Mouse (Mus musculus): ENCODE results near the gene Igsf3. TPM values are rescaled to one million over a fixed set of nuclear protein-coding genes. Genes with fewer than 3 reads are reported as not detected.
A peak's percentile ranks its signal among the peaks of the same experiment; 100 is the strongest.

The Igsf3 gene
- polyA plus RNA-seq, 1 experiment from 2014 or later: 19.8 TPM

DNA sequence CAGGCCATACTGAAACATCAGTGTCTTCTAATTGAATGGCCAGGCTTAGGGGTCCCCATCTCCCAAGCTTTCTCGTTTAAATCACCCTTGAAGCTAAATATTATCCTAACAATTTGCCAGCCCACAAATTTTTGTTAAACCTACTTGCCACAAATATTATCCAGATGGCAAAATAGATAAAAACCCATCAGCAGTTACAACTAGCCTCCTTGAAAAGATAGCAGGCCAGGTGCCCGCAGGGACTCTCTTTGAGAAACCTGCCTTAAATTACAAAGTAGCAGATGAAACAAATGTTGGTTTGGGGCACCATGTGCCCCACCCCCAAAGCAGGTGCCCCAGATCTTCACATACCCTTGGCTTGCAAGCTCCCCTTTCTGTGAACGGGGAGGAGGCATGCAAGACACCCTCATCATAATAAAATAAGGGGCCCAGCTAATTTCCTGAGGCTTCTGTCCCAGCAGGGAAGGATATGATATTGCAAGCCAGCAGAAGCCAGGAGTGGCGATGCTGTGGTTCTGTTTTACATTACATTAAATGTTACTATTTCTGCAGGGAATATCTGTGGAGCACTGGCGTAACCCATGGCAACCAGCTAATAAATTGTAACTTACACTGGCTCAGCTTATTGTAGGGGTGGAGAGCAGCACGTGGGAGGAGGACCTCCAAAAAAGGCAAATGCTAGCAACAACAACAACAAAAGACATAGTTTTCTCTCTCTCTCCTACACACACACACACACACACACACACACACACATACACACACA lies 27.2 kb upstream of the Igsf3 start:
- no peak for ATAC-seq (ENCODE audit: low FRiP score)
- H3K27ac ChIP-seq (ENCODE audit: low read depth, low read length): no peak overlapping the region

DNA sequence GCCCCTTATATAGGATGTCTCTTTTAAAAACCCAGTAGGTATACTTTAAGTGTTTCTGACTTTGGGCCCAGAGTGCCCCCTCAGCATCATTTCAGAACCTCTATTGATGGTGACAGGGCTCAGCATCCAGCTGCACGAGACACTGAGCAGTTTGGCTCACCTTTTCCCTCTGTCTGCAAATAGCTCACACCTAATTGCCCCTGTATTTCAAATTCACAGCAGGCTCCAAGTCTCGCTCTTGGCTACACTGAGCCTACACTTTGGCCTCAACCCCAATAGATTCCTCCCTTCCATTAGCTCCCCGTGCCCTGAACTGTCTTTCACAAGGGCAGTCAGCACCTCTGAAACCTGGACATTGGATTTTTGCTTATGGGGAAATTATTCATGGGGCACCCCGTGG lies 26.5 kb upstream of the Igsf3 start:
- 75% methylated on average over 4 of the region's 4 CpGs for WGBS
- no peaks in the 10 kb centered on the region for H3K27me3 ChIP-seq (ENCODE audit: control insufficient read depth, insufficient read depth, low read length)
- no peaks in the 10 kb centered on the region for H3K4me1 ChIP-seq (ENCODE audit: control insufficient read depth, insufficient read depth, low read length)
- no peak overlapping the region for H3K27ac ChIP-seq (ENCODE audit: low read depth, low read length)
- no peaks in the 10 kb centered on the region for H3K36me3 ChIP-seq (ENCODE audit: control insufficient read depth, insufficient read depth, low read length)
- no peak overlapping the region for H3K4me3 ChIP-seq (ENCODE audit: low read depth, low read length)
- no peaks in the 10 kb centered on the region; the same call in 1 of the 2 replicates for H3K9me3 ChIP-seq (ENCODE audit: control insufficient read depth, low read length)
- no peak overlapping the region for H3K4me2 ChIP-seq
- ATAC-seq (ENCODE audit: low FRiP score) (no peak), DNase-seq (ENCODE audit: low spot score, missing footprints) (peak; percentile 70)
- H3K9ac ChIP-seq (ENCODE audit: low read length): no peak overlapping the region

More for the DNA sequence above, 27.2 kb upstream of the Igsf3 start:
- Histone ChIP-seq H3K27me3 (ENCODE audit: control insufficient read depth, insufficient read depth, low read length) (no peaks in the 10 kb centered on the region), H3K4me3 (ENCODE audit: low read depth, low read length) (no peak overlapping the region), H3K4me1 (ENCODE audit: control insufficient read depth, insufficient read depth, low read length) (no peaks in the 10 kb centered on the region), H3K9me3 (ENCODE audit: control insufficient read depth, low read length) (no peaks in the 10 kb centered on the region; the same call in 1 of the 2 replicates), H3K9ac (ENCODE audit: low read length) (no peak overlapping the region), H3K4me2 (no peak overlapping the region), H3K36me3 (ENCODE audit: control insufficient read depth, insufficient read depth, low read length) (no peaks in the 10 kb centered on the region)
- peak; percentile 72 for DNase-seq (ENCODE audit: low spot score, missing footprints)
- WGBS: 52% methylated on average over 6 of the region's 6 CpGs

DNA sequence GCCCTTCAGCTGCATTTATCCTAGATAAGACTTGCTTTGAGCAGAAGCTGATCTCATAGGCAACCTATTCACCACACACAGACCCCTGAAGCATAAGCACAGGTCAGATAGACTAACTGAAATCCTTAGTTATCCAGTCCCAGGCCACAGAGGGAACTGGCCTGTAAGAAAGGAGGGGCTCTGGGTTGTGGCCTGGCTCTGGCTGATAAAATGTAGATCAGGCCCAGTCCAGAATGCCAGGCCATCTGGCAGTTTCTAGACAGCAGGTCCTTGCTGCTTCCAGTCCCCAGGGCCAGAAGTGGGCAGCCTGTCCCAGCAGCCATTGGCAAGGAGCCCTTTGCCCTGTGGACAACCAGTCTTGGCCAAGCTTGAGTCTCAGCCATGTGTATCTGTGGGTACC lies 22.4 kb upstream of the Igsf3 start:
- peak; percentile 68 for DNase-seq (ENCODE audit: low spot score, missing footprints)

DNA sequence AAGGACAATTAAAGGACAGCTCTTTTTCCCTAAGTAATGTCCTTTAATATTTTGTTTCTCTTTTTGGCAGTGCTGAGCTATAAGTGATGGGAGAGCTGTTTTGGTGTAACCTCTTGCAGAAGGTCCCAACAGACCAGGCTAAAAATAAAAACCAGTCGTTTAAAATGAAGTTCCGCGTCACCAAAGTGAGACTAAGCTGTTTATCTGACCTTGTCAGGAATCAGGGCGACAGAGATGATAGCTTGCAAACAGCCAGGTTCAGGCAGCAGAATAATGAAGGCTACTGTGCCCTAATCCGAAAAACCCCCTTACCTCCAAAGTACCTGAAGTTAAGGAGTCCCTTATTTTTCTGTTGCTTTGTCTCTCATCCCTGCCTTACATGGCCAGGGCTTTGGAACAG lies 21.2 kb upstream of the Igsf3 start:
- Histone ChIP-seq H3K9ac (ENCODE audit: low read length) (no peak overlapping the region), H3K9me3 (ENCODE audit: control insufficient read depth, low read length) (no peaks in the 10 kb centered on the region; the same call in 1 of the 2 replicates), H3K27me3 (ENCODE audit: control insufficient read depth, insufficient read depth, low read length) (no peaks in the 10 kb centered on the region), H3K4me3 (ENCODE audit: low read depth, low read length) (no peak overlapping the region), H3K27ac (ENCODE audit: low read depth, low read length) (no peak overlapping the region), H3K4me1 (ENCODE audit: control insufficient read depth, insufficient read depth, low read length) (no peaks in the 10 kb centered on the region), H3K36me3 (ENCODE audit: control insufficient read depth, insufficient read depth, low read length) (no peaks in the 10 kb centered on the region), H3K4me2 (no peak overlapping the region)
- no peak for ATAC-seq (ENCODE audit: low FRiP score)
- 50% methylated on average over 5 of the region's 5 CpGs for WGBS
- DNase-seq (ENCODE audit: low spot score, missing footprints): peak; percentile 84

More for the DNA sequence above, 22.4 kb upstream of the Igsf3 start:
- no peaks in the 10 kb centered on the region for H3K4me1 ChIP-seq (ENCODE audit: control insufficient read depth, insufficient read depth, low read length)
- H3K4me2 ChIP-seq: no peak overlapping the region
- no peaks in the 10 kb centered on the region; the same call in 1 of the 2 replicates for H3K9me3 ChIP-seq (ENCODE audit: control insufficient read depth, low read length)
- no peak overlapping the region for H3K9ac ChIP-seq (ENCODE audit: low read length)
- H3K27ac ChIP-seq (ENCODE audit: low read depth, low read length): no peak overlapping the region
- H3K36me3 ChIP-seq (ENCODE audit: control insufficient read depth, insufficient read depth, low read length): no peaks in the 10 kb centered on the region
- no peaks in the 10 kb centered on the region for H3K27me3 ChIP-seq (ENCODE audit: control insufficient read depth, insufficient read depth, low read length)
- ATAC-seq (ENCODE audit: low FRiP score): no peak
- no peak overlapping the region for H3K4me3 ChIP-seq (ENCODE audit: low read depth, low read length)

DNA sequence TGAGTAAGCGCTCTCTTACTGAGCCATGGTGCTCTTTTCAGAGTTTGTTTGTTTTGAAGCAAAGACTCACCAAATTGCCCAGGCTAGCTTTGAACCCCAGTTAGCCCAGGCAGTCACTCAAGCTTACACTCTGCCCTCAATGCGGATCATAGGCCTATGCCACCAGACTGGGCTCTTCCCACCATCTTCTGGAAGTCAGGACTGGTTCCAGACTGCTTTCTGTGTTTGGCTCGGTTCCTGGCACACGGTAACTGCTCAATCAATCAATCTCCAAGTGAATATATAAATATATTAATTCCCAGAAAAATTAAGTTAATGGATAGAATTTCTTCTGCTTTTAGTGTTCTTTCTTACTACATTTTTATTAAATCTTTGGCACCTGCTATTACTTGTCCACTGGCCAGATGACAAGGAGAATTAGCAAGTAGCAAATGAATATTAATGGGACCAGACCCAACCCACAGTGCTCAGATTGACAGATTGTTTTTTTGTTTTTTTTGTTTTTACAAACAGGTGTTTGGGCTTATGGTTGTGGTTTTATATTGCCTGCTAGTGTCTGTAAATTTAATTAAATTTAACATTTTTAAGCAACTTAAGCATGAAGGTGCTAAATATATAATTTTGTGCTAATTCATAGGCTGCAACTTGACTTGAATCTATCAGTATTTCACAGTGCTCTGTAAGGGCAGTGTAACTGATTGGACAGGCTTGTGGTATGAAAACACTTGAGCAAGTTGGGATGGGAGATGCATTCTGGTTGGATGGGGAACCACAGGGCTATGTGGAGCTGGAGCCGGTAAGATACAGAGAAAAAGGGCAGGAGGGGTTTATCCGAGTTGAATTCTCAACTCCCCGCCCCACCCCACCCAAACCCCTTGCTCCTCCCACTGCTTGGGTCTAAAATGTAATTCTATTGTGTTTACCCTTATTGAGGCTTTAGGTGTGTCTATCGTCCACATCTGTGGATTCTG lies 20.0 kb upstream of the Igsf3 start:
- H3K9me3 ChIP-seq (ENCODE audit: control insufficient read depth, low read length): no peaks in the 10 kb centered on the region; the same call in 1 of the 2 replicates
- 82% methylated on average over 8 of the region's 8 CpGs for WGBS
- H3K9ac ChIP-seq (ENCODE audit: low read length): no peak overlapping the region
- H3K36me3 ChIP-seq (ENCODE audit: control insufficient read depth, insufficient read depth, low read length): no peaks in the 10 kb centered on the region
- no peak overlapping the region for H3K27ac ChIP-seq (ENCODE audit: low read depth, low read length)
- H3K4me3 ChIP-seq (ENCODE audit: low read depth, low read length): no peak overlapping the region
- no peak overlapping the region for H3K4me2 ChIP-seq
- no peaks in the 10 kb centered on the region for H3K27me3 ChIP-seq (ENCODE audit: control insufficient read depth, insufficient read depth, low read length)
- ATAC-seq (ENCODE audit: low FRiP score): no peak
- H3K4me1 ChIP-seq (ENCODE audit: control insufficient read depth, insufficient read depth, low read length): no peaks in the 10 kb centered on the region
- no peak for DNase-seq (ENCODE audit: low spot score, missing footprints)

DNA sequence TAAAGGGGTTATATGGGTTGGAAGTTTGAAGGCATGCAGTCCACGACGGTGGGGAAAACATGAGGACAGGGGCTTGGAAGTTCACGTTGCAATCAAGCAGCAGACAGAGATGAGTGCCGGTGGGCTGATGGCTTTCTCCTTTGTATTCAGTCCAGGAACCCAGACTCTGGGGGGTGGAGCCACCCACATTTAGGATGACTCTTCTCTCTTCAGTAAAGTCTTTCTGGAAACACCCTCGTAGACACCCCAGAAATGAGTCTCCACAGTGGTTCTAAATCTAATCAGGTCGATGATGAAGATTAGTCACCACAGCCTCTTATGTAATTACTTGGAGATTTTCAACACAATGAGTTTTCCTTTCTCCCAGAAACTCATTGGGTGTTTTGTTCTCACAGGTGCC lies 16.1 kb upstream of the Igsf3 start:
- Histone ChIP-seq H3K4me3 (ENCODE audit: low read depth, low read length) (no peak overlapping the region), H3K27me3 (ENCODE audit: control insufficient read depth, insufficient read depth, low read length) (no peaks in the 10 kb centered on the region), H3K36me3 (ENCODE audit: control insufficient read depth, insufficient read depth, low read length) (no peaks in the 10 kb centered on the region), H3K4me1 (ENCODE audit: control insufficient read depth, insufficient read depth, low read length) (peaks cover 16% of the 10 kb centered on the region), H3K27ac (ENCODE audit: low read depth, low read length) (no peak overlapping the region), H3K9ac (ENCODE audit: low read length) (no peak overlapping the region), H3K4me2 (no peak overlapping the region), H3K9me3 (ENCODE audit: control insufficient read depth, low read length) (no peaks in the 10 kb centered on the region)
- 91% methylated on average over 6 of the region's 6 CpGs for WGBS
- no peak for DNase-seq (ENCODE audit: low spot score, missing footprints)
- ATAC-seq (ENCODE audit: low FRiP score): no peak

DNA sequence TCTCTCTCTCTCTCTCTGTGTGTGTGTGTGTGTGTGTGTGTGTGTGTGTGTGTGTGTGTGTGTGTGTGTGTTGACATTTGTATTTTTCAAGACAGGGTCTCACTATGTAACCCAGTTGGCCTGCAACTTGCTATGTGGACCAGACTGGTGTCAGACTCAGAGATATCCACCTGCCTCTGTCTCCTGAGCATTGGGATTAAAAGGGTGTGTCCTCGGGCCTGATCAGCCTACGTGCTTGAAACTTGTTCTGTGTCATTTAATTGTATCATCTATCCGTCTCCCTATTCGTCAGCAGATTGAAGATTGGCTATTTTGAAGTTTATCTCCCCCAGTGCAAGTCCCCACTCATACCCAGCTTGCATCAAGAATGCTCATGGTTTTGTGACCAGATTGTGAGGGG lies 14.5 kb upstream of the Igsf3 start:
- 87% methylated on average over 4 of the region's 4 CpGs for WGBS
- no peak overlapping the region for H3K27ac ChIP-seq (ENCODE audit: low read depth, low read length)

DNA sequence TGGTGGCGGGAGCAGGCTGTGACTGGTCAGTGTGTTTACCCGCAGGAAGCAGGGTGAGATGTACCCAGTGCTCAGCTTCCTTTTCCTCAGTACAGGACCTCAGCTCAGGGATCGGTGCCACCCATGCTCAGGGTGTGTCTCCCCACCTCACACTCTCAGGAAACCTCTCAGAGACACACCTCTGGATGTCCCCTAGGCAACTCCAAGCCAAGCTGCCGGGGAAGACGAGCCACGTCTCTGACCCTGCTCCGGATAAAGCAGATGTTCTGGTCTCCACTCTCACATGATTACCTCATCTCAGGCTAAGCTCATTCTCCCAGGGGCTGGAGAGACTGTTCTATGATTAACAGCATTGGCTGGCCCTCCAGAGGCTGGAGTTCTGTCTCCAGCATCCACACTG lies 13.3 kb upstream of the Igsf3 start:
- H3K4me1 ChIP-seq (ENCODE audit: control insufficient read depth, insufficient read depth, low read length): peaks cover 16% of the 10 kb centered on the region
- no peak overlapping the region for H3K9ac ChIP-seq (ENCODE audit: low read length)
- no peak overlapping the region for H3K4me2 ChIP-seq
- no peaks in the 10 kb centered on the region for H3K9me3 ChIP-seq (ENCODE audit: control insufficient read depth, low read length)
- H3K36me3 ChIP-seq (ENCODE audit: control insufficient read depth, insufficient read depth, low read length): no peaks in the 10 kb centered on the region
- ATAC-seq (ENCODE audit: low FRiP score) (no peak), DNase-seq (ENCODE audit: low spot score, missing footprints) (no peak)
- WGBS: 78% methylated on average over 7 of the region's 7 CpGs
- no peak overlapping the region for H3K4me3 ChIP-seq (ENCODE audit: low read depth, low read length)
- no peaks in the 10 kb centered on the region for H3K27me3 ChIP-seq (ENCODE audit: control insufficient read depth, insufficient read depth, low read length)
- H3K27ac ChIP-seq (ENCODE audit: low read depth, low read length): no peak overlapping the region

More for the DNA sequence above, 14.5 kb upstream of the Igsf3 start:
- Histone ChIP-seq H3K9ac (ENCODE audit: low read length) (no peak overlapping the region), H3K9me3 (ENCODE audit: control insufficient read depth, low read length) (no peaks in the 10 kb centered on the region), H3K4me3 (ENCODE audit: low read depth, low read length) (no peak overlapping the region), H3K36me3 (ENCODE audit: control insufficient read depth, insufficient read depth, low read length) (no peaks in the 10 kb centered on the region), H3K27me3 (ENCODE audit: control insufficient read depth, insufficient read depth, low read length) (no peaks in the 10 kb centered on the region), H3K4me2 (no peak overlapping the region), H3K4me1 (ENCODE audit: control insufficient read depth, insufficient read depth, low read length) (peaks cover 16% of the 10 kb centered on the region)
- DNase-seq (ENCODE audit: low spot score, missing footprints) (no peak), ATAC-seq (ENCODE audit: low FRiP score) (no peak)
